Mouse (Mus musculus) spleen, adult 2 months (tissue): ENCODE results near the gene Slc46a1. TPM values are rescaled to one million over a fixed set of nuclear protein-coding genes. Genes with fewer than 3 reads are reported as not detected.
A peak's percentile ranks its signal among the peaks of the same experiment; 100 is the strongest.

Experiments
- DNase-seq, 2 experiments: peaks; one replicate each; pipeline versions ENCODE4 v3.0.0 to v3.0.0-alpha.2; 2012 to 2021; ENCODE audit warnings: low spot score in 2 of 2, low read depth in 1 of 2
- H3K27ac ChIP-seq: fragments of 200-500 bp; 2 replicates; pipeline ENCODE4 v1.5.1; 2012; ENCODE audit warnings: low read length, inconsistent platforms; ENCODE audit not compliant: insufficient read depth
- H3K27me3 ChIP-seq: fragments of 200-500 bp; 2 replicates; pipeline ENCODE4 v1.6.1; 2012; ENCODE audit warnings: mild to moderate bottlenecking, moderate library complexity, low read length, inconsistent platforms; ENCODE audit not compliant: control insufficient read depth, insufficient read depth
- H3K36me3 ChIP-seq: fragments of 200-500 bp; 2 replicates; pipeline ENCODE4 v1.6.1; 2012; ENCODE audit warnings: mild to moderate bottlenecking, low read length, inconsistent platforms; ENCODE audit not compliant: control insufficient read depth, insufficient read depth
- H3K4me1 ChIP-seq: fragments of 200-500 bp; 2 replicates; pipeline ENCODE4 v1.6.1; 2011; ENCODE audit warnings: inconsistent platforms; ENCODE audit not compliant: control insufficient read depth, insufficient read depth, insufficient read length
- H3K4me3 ChIP-seq: fragments of 200-500 bp; 2 replicates; pipeline ENCODE4 v1.5.1; 2011; ENCODE audit warnings: mild to moderate bottlenecking, inconsistent platforms; ENCODE audit not compliant: insufficient read depth, insufficient read length; ENCODE audit errors: extremely low read depth
- CTCF ChIP-seq: fragments of 200-500 bp; IDR thresholded peaks from 2 replicates; pipeline ENCODE4 v1.5.1; 2011; ENCODE audit warnings: mild to moderate bottlenecking, inconsistent platforms; ENCODE audit not compliant: insufficient read depth, insufficient read length, insufficient replicate concordance; ENCODE audit errors: extremely low read depth
- POLR2A ChIP-seq: fragments of 200-500 bp; IDR thresholded peaks from 2 replicates; pipeline ENCODE4 v1.6.1; 2011; ENCODE audit warnings: low read depth, low read length, inconsistent platforms
- WGBS: fragments of 180-500 bp; shearing (Covaris S2); methylation state at CpG from one replicate; pipeline ENCODE4 v1.1.7; 2018; 5-methylcytosine and 5-hydroxymethylcytosine counted together
- polyA plus RNA-seq: library from polyadenylated mRNA; depleted of rRNA; stranded (reverse); fragments of >200 nt; gene quantifications from 2 replicates; pipeline ENCODE4 v1.2.3, GENCODE M21; 2012; rRNA removed

Gene Slc46a1
- 5.5 and 6.1 TPM in 2 replicates for polyA plus RNA-seq

DNA sequence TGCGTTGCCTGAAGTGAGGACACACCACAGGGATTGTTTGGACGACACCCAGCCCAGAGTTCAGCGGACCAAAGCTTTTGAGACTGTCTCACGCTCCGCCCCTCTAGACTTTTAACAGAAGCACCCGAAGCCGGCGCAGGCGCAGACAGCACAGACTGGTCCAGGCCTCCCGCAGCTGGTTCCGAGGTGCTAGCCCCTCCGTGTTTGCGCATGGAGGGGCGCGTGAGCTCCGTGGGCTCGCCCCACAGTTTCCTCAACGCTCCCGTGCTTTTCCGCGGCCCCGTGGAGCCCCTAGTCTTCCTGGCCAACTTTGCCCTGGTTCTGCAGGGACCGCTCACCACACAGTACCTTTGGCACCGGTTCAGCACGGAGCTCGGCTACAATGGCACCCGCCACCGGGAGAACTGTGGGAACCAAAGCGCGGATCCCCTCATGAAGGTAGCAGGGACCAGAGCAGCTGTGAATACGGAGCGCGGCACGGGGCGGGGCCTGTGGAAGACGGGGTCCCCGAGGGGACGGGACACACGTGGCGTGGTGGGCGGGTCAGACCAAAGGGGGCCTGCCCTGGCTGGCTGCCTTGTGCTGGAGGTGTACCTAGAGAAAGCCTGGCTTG lies at the start of gene Slc46a1:
Slc46a1 (plus strand) TSS at position 130 of the 613 bp plus-strand sequence.
- Histone ChIP-seq H3K27ac (peak within 1 kb of the TSS; percentile 46; the same call in 1 of the 2 replicates), H3K4me1 (peaks cover 3% of the 10 kb centered on the region; the same call in 1 of the 2 replicates), H3K4me3 (peak within 1 kb of the TSS; percentile 76), H3K27me3 (no peaks in the 10 kb centered on the region), H3K36me3 (no peaks in the 10 kb centered on the region)
- no peak for TF ChIP-seq POLR2A
- TF ChIP-seq CTCF, result no peak
- under 1% methylated on average over 41 of the region's 41 CpGs for WGBS
- peak; percentile 35 to 62 for DNase-seq

DNA sequence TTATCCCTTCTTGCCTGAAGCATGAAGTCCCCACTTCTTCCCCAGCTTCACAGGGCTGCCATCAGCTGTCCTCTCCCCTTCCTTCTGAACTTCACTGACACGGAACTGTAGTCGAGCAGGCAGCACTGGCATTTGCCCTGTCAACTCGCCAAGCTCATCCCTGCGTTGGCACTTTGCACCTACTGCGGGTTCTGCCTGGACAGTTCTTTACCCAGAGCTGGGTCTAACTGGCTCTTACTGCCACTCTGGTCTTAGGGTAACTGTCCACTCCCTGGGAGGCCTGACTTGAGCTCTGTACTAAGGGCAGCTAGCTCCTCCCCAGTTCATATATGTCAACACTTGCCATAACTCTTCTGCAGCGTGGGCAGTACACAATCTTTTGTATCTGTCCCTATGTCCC lies 48.6 kb upstream of the Slc46a1 start:
- no peak for DNase-seq
- TF ChIP-seq POLR2A, result no peak
- TF ChIP-seq CTCF, result no peak
- no peaks in the 10 kb centered on the region for H3K4me1 ChIP-seq
- no peaks in the 10 kb centered on the region; the same call in 1 of the 2 replicates for H3K27me3 ChIP-seq
- H3K36me3 ChIP-seq, result no peaks in the 10 kb centered on the region
- H3K27ac ChIP-seq, result no peak overlapping the region
- no peak overlapping the region for H3K4me3 ChIP-seq
- 80% methylated on average over 6 of the region's 6 CpGs for WGBS

GRCm38 (mm10) chr11:78420263-78420889 lies 45.1 kb upstream of the Slc46a1 start:
- H3K4me3 ChIP-seq, result no peak overlapping the region
- DNase-seq, result no peak
- H3K27me3 ChIP-seq, result no peaks in the 10 kb centered on the region; the same call in 1 of the 2 replicates
- no peaks in the 10 kb centered on the region for H3K36me3 ChIP-seq
- TF ChIP-seq POLR2A (no peak), CTCF (no peak)
- no peak overlapping the region for H3K27ac ChIP-seq
- H3K4me1 ChIP-seq, result no peaks in the 10 kb centered on the region
- 48% methylated on average over 12 of the region's 12 CpGs for WGBS

- TF ChIP-seq CTCF, result no peak
- no peak overlapping the region for H3K4me3 ChIP-seq
- H3K36me3 ChIP-seq, result no peaks in the 10 kb centered on the region
- no peak for DNase-seq
- no peak overlapping the region for H3K27ac ChIP-seq
- H3K4me1 ChIP-seq, result no peaks in the 10 kb centered on the region
- no peaks in the 10 kb centered on the region; the same call in 1 of the 2 replicates for H3K27me3 ChIP-seq
- WGBS, result 37% methylated on average over 13 of the region's 13 CpGs
Observed at GRCm38 (mm10) chr11:78421201-78422009, 44.1 kb upstream of the Slc46a1 start.

GRCm38 (mm10) chr11:78422055-78422819 lies 43.3 kb upstream of the Slc46a1 start, which contains the start of gene Slc13a2:
TSS of gene Slc13a2 (minus strand) at chr11:78422217.
- H3K27me3 ChIP-seq, result no peaks in the 10 kb centered on the region; the same call in 1 of the 2 replicates
- DNase-seq, result no peak
- no peaks in the 10 kb centered on the region for H3K4me1 ChIP-seq
- no peak within 1 kb of the TSS for H3K4me3 ChIP-seq
- no peak within 1 kb of the TSS for H3K27ac ChIP-seq
- TF ChIP-seq POLR2A, result no peak
- no peak for TF ChIP-seq CTCF
- 47% methylated on average over 13 of the region's 13 CpGs for WGBS
- H3K36me3 ChIP-seq, result no peaks in the 10 kb centered on the region

DNA sequence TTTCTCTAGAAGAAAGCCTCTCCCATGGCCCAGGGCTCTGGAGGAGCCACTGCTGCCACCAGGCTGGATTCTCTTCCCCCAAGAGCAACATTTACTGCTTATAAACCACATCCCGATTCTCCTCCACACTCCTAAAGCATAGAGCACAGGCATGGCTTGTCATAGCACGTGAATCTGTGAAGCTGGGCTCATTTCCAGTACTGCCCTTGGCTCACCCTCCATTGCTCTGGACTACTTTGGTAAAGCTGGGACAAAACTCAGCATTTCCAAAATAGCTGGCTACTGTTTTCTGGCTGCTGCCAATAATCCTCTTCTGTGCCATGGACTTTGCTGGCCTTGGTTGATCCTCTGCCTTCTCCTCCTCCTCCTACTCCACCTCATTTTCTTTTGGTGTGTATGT lies 41.1 kb upstream of the Slc46a1 start:
- no peak overlapping the region for H3K27ac ChIP-seq
- H3K4me1 ChIP-seq, result no peaks in the 10 kb centered on the region
- DNase-seq, result no peak
- no peak overlapping the region for H3K4me3 ChIP-seq
- no peaks in the 10 kb centered on the region for H3K36me3 ChIP-seq
- no peak for TF ChIP-seq POLR2A
- TF ChIP-seq CTCF, result no peak
- no peaks in the 10 kb centered on the region; the same call in 1 of the 2 replicates for H3K27me3 ChIP-seq
- WGBS, result 68% methylated on average over 2 of the region's 2 CpGs
